Mouse (Mus musculus) olfactory bulb, adult 2 months (tissue): ENCODE results near the gene Med31. TPM values are rescaled to one million over a fixed set of nuclear protein-coding genes. Genes with fewer than 3 reads are reported as not detected.
"Not testable (repeated sequence)": the region's sequence is repeated elsewhere in the genome, so short reads cannot be mapped to it uniquely, and the experiment has no call there.

Source experiments
- H3K27ac ChIP-seq: fragments of 200-500 bp; 2 replicates; pipeline ENCODE4 v1.5.1; 2012; ENCODE audit warnings: low read depth, low read length; ENCODE audit not compliant: insufficient read depth
- H3K4me1 ChIP-seq: fragments of 200-500 bp; 2 replicates; pipeline ENCODE4 v1.6.1; 2012; ENCODE audit warnings: low read length; ENCODE audit not compliant: control insufficient read depth, insufficient read depth
- H3K4me3 ChIP-seq: fragments of 200-500 bp; 2 replicates; pipeline ENCODE4 v1.5.1; 2012; ENCODE audit warnings: mild to moderate bottlenecking, low read depth, low read length, moderate library complexity; ENCODE audit not compliant: insufficient read depth
- CTCF ChIP-seq: fragments of 200-500 bp; IDR thresholded peaks from 2 replicates; pipeline ENCODE4 v1.5.1; 2012; ENCODE audit warnings: low read depth, mild to moderate bottlenecking, low read length, moderate library complexity; ENCODE audit not compliant: insufficient read depth
- POLR2A ChIP-seq: fragments of 200-500 bp; IDR thresholded peaks from 2 replicates; pipeline ENCODE4 v1.6.1; 2012; ENCODE audit warnings: mild to moderate bottlenecking, low read depth, low read length, moderate library complexity; ENCODE audit not compliant: insufficient read depth
- WGBS: fragments of 180-500 bp; shearing (Covaris S2); methylation state at CpG from one replicate; pipeline ENCODE4 v1.1.7; 2018; 5-methylcytosine and 5-hydroxymethylcytosine counted together
- polyA plus RNA-seq: library from polyadenylated mRNA; stranded (reverse); fragments of >200 nt; gene quantifications from 2 replicates; pipeline ENCODE4 v1.2.4, GENCODE M21; 2012; ENCODE audit warnings: low replicate concordance; ENCODE audit not compliant: missing spikeins, insufficient read depth, insufficient read length

Gene Med31
- polyA plus RNA-seq, 1 experiment, result not detected

DNA sequence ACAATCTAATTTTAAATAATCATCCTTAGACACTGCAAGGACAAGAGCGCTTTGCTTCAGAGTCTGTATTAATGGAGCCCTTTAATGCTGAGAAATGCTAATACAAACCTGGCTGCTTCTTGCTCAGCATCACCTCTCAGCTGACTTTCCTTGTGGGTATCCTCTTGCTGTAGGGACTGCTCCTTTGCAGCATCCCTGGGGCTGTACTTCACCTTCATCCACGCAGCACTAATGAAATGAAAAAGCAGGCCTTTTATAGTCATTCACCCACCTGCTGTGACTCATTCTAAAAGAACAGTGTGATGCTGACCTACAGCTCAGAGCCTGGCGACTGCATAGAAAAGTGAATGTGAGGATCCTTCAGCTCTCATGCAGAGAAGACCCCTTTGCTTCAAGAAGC lies 38.8 kb downstream of the Med31 start:
- TF ChIP-seq CTCF (no peak), POLR2A (no peak)

GRCm38 (mm10) chr11:72175966-72176365 lies 39.4 kb downstream of the Med31 start:
- no peak for TF ChIP-seq CTCF
- no peak for TF ChIP-seq POLR2A
- 32% methylated on average over 5 of the region's 5 CpGs for WGBS
- peaks cover 5% of the 10 kb centered on the region for H3K4me1 ChIP-seq
- H3K27ac ChIP-seq, result 0 out of 2 replicates have a peak overlapping the region, but pooled peaks have one; percentile 36
- H3K4me3 ChIP-seq, result no peak overlapping the region

More for the DNA sequence above, 38.8 kb downstream of the Med31 start:
- peaks cover 5% of the 10 kb centered on the region for H3K4me1 ChIP-seq
- H3K27ac ChIP-seq, result peak overlapping the region; percentile 83
- 25% methylated on average over 3 of the region's 3 CpGs for WGBS
- H3K4me3 ChIP-seq, result no peak overlapping the region

- peaks cover 5% of the 10 kb centered on the region for H3K4me1 ChIP-seq
- no peak overlapping the region for H3K4me3 ChIP-seq
- H3K27ac ChIP-seq, result no peak overlapping the region
- WGBS, result 93% methylated on average over 6 of the region's 6 CpGs
- TF ChIP-seq CTCF, result no peak
- no peak for TF ChIP-seq POLR2A
Observed at GRCm38 (mm10) chr11:72174721-72175120, 40.7 kb downstream of the Med31 start.

- H3K4me3 ChIP-seq, result no peak overlapping the region
- peaks cover 5% of the 10 kb centered on the region for H3K4me1 ChIP-seq
- 94% methylated on average over 5 of the region's 5 CpGs for WGBS
- H3K27ac ChIP-seq, result no peak overlapping the region
- TF ChIP-seq POLR2A (no peak), CTCF (no peak)
Observed at GRCm38 (mm10) chr11:72173506-72173905, 41.9 kb downstream of the Med31 start.

DNA sequence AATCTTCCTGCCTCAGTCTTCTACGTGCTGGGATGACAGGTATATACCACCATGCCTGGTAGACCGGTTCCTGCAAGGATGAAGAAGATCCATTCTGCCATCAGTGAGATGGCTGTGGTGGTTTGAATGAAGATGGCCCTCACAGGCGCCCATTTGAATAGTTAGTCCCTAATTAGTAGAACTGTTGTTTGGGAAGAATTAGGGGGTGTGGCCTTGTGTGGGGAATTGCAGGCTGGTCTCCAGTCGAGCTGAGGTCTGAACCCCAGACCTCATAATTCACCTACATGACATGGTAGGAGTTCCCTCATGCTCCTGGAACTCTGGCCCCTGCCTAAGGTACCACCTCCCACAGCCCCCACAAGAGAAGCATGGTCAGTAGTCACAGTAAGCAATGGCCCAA lies 43.5 kb downstream of the Med31 start:
- not testable (repeated sequence) for H3K4me1 ChIP-seq, H3K27ac ChIP-seq, H3K4me3 ChIP-seq
- WGBS, result 78% methylated on average over 4 of the region's 4 CpGs

DNA sequence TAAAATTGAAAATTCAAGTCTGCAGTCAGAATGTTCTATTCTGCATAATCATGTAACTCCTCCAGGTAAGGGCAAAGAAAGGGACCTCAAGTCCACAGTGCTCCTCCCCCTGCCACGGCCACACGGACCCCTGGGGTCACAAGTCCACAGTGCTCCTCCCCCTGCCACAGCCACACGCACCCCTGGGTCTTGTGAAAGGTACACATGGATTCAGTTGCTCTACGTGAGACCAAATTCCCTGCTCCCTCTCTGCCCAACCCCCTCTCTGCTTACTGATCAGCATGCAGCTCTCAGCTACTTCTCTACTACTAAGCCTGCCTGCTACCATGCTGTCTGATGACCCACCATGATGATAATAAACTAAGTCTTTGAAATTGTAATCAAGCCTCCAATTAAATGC lies 45.5 kb downstream of the Med31 start:
- no peak overlapping the region for H3K4me3 ChIP-seq
- peaks cover 2% of the 10 kb centered on the region; the same call in 1 of the 2 replicates for H3K4me1 ChIP-seq
- TF ChIP-seq POLR2A (no peak), CTCF (no peak)
- 87% methylated on average over 4 of the region's 4 CpGs for WGBS
- H3K27ac ChIP-seq, result no peak overlapping the region

DNA sequence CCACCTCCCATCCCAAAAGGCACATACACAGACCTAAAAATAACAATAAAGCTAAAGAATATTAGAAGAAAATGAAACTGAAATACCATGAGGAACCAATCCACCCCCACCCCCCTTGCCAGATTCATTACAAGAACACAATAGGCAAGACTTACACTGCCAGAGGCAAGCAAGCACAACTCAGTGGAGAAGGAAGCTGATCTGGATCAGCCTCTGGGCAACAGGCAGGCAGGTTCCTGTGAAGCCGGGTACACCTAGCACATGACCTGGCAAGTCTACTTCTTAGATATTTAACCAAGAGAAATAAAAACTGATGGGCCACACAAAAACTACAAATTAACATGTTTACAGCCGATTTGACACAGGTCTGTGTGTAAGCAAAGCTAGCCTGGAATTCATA lies 52.2 kb downstream of the Med31 start:
- no peaks in the 10 kb centered on the region for H3K4me1 ChIP-seq
- H3K4me3 ChIP-seq, result no peak overlapping the region
- TF ChIP-seq CTCF (no peak), POLR2A (no peak)
- no peak overlapping the region for H3K27ac ChIP-seq
- WGBS, result 95% methylated on average over 2 of the region's 2 CpGs

Other genes with a start within 250 kb of the Med31 start
- gene Aipl1, start 178.1 kb downstream of the Med31 start, polyA plus RNA-seq, result not detected in 2 replicates
- not detected in 2 replicates for gene Pimreg, start 173.6 kb downstream of the Med31 start, polyA plus RNA-seq
- gene Pitpnm3, start 79.8 kb downstream of the Med31 start, polyA plus RNA-seq, result not detected in 2 replicates
- gene Gm43951, start 8.8 kb downstream of the Med31 start, polyA plus RNA-seq, result not detected in 2 replicates
- not detected in 2 replicates for gene 4933427D14Rik, start 8.1 kb downstream of the Med31 start, polyA plus RNA-seq
- gene Txndc17, start 8.0 kb downstream of the Med31 start, polyA plus RNA-seq, result not detected in 2 replicates
- gene Slc13a5, start 51.6 kb upstream of the Med31 start, polyA plus RNA-seq, result not detected in 2 replicates
- not detected in 2 replicates for gene Xaf1, start 86.0 kb upstream of the Med31 start, polyA plus RNA-seq
- not detected in 2 replicates for gene Fbxo39, start 98.9 kb upstream of the Med31 start, polyA plus RNA-seq
- gene Tekt1, start 146.8 kb upstream of the Med31 start, polyA plus RNA-seq, result not detected in 2 replicates
- not detected in 2 replicates for gene Smtnl2, start 196.1 kb upstream of the Med31 start, polyA plus RNA-seq
- gene Ggt6, start 219.9 kb upstream of the Med31 start, polyA plus RNA-seq, result not detected in 2 replicates
- not detected in 2 replicates for gene Mybbp1a, start 225.8 kb upstream of the Med31 start, polyA plus RNA-seq